Mouse (Mus musculus) liver, postnatal 0 days (tissue): Measurements from ENCODE around the gene Ppm1f.

Experiments used
- CTCF ChIP-seq: sonication (generic); IDR thresholded peaks from 2 replicates; pipeline ENCODE4 v1.5.1; 2016; ENCODE audit warnings: antibody characterized with exemption, low read depth
- EP300 ChIP-seq: IDR thresholded peaks from 2 replicates; pipeline ENCODE4 v1.6.1; 2016; ENCODE audit warnings: antibody characterized with exemption, low read depth, mild to moderate bottlenecking

GRCm38 (mm10) chr16:16896382-16897055 is at the start of gene Ppm1f:
- TF ChIP-seq CTCF (peak; percentile 99), EP300 (no peak)
